Mouse (Mus musculus) cerebellum, adult (tissue): ENCODE results near the gene Nsun6.

Experiments used
- ATAC-seq: cut with Nextera tagmentation; 2 replicates; pipeline ENCODE4 v1.9.2; 2017; ENCODE audit warnings: mild to moderate bottlenecking, moderate library complexity, mixed read lengths; ENCODE audit not compliant: insufficient number of reproducible peaks, low FRiP score, low TSS enrichment

Gene Nsun6

DNA sequence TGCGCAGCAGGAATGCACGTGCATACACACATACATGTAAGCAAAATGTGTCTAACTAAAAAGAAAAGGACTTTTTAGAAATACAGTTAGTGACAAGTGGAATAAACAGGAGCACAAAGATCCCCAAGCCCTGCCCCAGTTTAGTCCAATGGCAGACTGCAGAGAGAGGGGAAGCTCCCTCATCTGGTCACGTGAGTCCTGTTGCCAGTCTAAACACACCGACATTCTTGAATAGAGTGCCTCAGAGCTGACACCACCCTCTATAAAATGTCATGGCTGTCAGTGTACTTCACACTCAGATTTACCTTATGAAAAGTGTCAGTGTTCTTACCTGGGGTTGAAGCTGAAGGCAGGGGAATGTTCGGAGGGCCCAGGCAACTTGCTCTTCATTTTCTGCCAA, 57.0 kb downstream of the Nsun6 start:
- no peak for ATAC-seq

DNA sequence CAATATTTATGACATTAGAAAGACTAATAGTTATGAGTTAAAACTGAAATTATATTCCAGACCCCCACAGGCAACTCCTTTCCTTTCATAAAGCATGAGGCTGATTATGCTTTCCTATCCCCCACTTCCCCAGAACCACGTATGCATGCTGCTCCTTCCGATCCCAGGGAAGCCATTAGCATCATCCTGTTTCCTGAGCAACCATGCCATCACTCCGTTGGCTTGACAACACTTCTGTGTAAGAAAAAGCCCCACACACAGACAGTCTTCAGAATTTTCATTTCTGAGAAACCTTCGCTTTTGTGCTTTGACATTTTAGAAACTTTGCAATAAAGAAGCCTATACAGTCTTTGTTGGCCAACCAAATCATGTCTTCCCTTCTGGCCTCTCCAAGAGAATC, 58.8 kb downstream of the Nsun6 start:
- no peak for ATAC-seq

DNA sequence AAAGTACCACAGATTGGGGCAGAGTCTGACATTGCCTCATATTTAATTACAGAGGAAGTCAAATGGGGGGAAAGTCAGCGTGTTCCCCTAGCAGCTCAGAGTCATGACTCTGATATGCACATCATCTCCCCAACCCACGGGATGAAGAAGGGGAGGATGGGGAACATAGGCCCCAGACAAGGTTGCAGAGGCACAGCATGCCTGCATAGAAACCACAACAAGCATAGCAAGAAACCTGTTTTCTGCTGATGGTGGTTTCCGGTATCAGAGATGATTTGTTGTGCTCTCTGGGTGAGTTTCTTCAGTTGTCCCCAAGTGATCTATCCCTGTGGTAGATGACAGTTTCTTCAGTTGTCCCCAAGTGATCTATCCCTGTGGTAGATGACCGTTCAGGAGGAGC, 62.3 kb downstream of the Nsun6 start:
- no peak for ATAC-seq

GRCm38 (mm10) chr2:14989350-14989749, 65.5 kb downstream of the Nsun6 start:
- no peak for ATAC-seq

DNA sequence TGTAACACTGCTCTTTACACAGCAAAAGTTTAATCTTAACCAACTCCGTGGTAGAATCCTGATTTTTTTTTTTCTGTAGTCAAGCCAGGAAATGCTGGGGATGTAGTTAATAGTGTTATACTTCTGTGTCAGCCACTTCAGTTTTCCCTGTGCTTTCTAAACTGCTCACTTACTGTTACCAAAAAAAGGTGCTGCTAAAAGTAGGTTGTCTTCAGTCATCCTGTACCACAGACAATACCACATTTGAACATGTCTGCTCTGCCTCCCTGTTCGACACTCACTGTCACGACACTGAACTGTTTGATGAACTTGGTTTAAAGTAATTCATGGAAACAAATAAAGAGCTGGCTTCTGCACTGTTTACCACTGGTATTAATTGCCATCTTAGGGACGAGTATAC, 66.4 kb downstream of the Nsun6 start:
- no peak for ATAC-seq

GRCm38 (mm10) chr2:14984029-14984428, 70.8 kb downstream of the Nsun6 start:
- ATAC-seq: no peak

GRCm38 (mm10) chr2:14961493-14961892, 93.4 kb downstream of the Nsun6 start:
- ATAC-seq: no peak

DNA sequence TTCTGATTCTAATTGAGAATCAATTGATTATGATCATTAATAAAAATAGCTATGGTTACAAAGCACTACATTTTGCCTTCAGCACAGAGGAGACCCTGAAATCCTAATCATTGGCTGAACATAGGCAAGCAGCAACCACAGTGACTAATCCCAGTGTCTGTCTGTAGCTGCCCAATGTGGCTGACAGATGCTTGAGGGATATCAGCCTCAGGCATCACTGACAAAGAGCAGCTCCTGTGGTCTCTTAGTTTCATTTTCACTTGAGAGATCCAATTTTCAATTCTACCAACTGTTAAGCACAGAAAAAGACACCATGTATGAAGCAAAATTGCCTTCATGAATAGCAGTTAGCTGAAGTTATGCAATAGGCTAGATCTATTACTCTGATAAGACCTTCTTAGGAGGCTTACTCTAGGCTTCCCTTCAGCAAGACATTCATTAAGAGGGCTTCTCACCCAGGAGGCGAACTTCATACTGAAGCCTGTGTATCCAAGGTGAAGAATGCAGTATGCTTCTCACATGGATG, 93.8 kb downstream of the Nsun6 start:
- no peak for ATAC-seq

GRCm38 (mm10) chr2:14953090-14953489, 101.8 kb downstream of the Nsun6 start:
- no peak for ATAC-seq
